Mouse (Mus musculus): ENCODE measurements around the gene Olfr54.
"Not testable (repeated sequence)": the region's sequence is repeated elsewhere in the genome, so short reads cannot be mapped to it uniquely, and the experiment has no call there.

- TF ChIP-seq E2F4 (IDR thresholded peaks at IDR 0.05; ENCODE audit: insufficient read depth); USF1 (IDR thresholded peaks at IDR 0.05; ENCODE audit: low read depth); POLR2A (IDR thresholded peaks at IDR 0.05; ENCODE audit: insufficient read length, low read depth); REST (IDR thresholded peaks at IDR 0.05; ENCODE audit: insufficient read depth, insufficient read length); TCF12 (IDR thresholded peaks at IDR 0.05; ENCODE audit: insufficient read depth, poor library complexity, severe bottlenecking); POLR2AphosphoS2 (IDR thresholded peaks at IDR 0.05; ENCODE audit: insufficient read length, low read depth); MAX (IDR thresholded peaks at IDR 0.05; ENCODE audit: low read depth); CEBPB (IDR thresholded peaks at IDR 0.05; ENCODE audit: insufficient read depth, poor library complexity, severe bottlenecking); MYOD1 (IDR thresholded peaks at IDR 0.05; ENCODE audit: control insufficient read depth in 1 of 3, insufficient read length in 2 of 3, low read depth in 2 of 3); SRF (IDR thresholded peaks at IDR 0.05; ENCODE audit: control insufficient read depth, insufficient read length, low read depth); MYOG (IDR thresholded peaks at IDR 0.05; ENCODE audit: control insufficient read depth in 1 of 3, insufficient read depth in 1 of 3, insufficient read length in 2 of 3, low read depth in 2 of 3); TCF3 (IDR thresholded peaks at IDR 0.05; ENCODE audit: insufficient read length, low read depth): not testable (repeated sequence)
Observed at GRCm38 (mm10) chr11:51047809-51048208, 33.8 kb downstream of the Olfr54 start, which contains the start of gene Olfr1375.

Data from myocyte (in vitro differentiated cells).